Mouse (Mus musculus) hindlimb bud, embryonic 11.5 days (tissue): Measurements from ENCODE around the gene Gtf2i.
A peak's percentile ranks its signal among the peaks of the same experiment; 100 is the strongest.
"Not testable (repeated sequence)": the region's sequence is repeated elsewhere in the genome, so short reads cannot be mapped to it uniquely, and the experiment has no call there.

ENCODE experiments used
- DNase-seq: peaks from one replicate; pipeline ENCODE4 v3.0.0-alpha.2; 2012; ENCODE audit warnings: low read depth, low spot score; ENCODE audit errors: extremely low spot score

Gene Gtf2i

GRCm38 (mm10) chr5:134314688-134315622 lies at the start of gene Gtf2i:
Gtf2i (minus strand) TSS chr5:134314760.
- peak; percentile 91 for DNase-seq

GRCm38 (mm10) chr5:134359101-134359500 lies 44.5 kb upstream of the Gtf2i start:
- DNase-seq: no peak

- not testable (repeated sequence) for DNase-seq
These were observed 40.8 kb upstream of the Gtf2i start for GRCm38 (mm10) chr5:134355372-134355771.

GRCm38 (mm10) chr5:134353117-134353516 lies 38.6 kb upstream of the Gtf2i start:
- DNase-seq: no peak

GRCm38 (mm10) chr5:134352527-134353001 lies 38.0 kb upstream of the Gtf2i start:
- DNase-seq: no peak

- no peak for DNase-seq
These were observed 36.1 kb upstream of the Gtf2i start for GRCm38 (mm10) chr5:134350660-134351059.

- no peak for DNase-seq
These were observed 32.5 kb upstream of the Gtf2i start for GRCm38 (mm10) chr5:134347066-134347465.

- no peak for DNase-seq
These were observed 30.9 kb upstream of the Gtf2i start for GRCm38 (mm10) chr5:134345449-134345848.

GRCm38 (mm10) chr5:134344076-134344475 lies 29.5 kb upstream of the Gtf2i start:
- no peak for DNase-seq

GRCm38 (mm10) chr5:134343530-134343929 lies 29.0 kb upstream of the Gtf2i start:
- DNase-seq: not testable (repeated sequence)

GRCm38 (mm10) chr5:134342503-134343205 lies 28.1 kb upstream of the Gtf2i start:
- DNase-seq: no peak

GRCm38 (mm10) chr5:134341721-134342120 lies 27.2 kb upstream of the Gtf2i start:
- DNase-seq: no peak

- no peak for DNase-seq
These were observed 26.8 kb upstream of the Gtf2i start for GRCm38 (mm10) chr5:134341321-134341720.

- DNase-seq: no peak
These were observed 25.6 kb upstream of the Gtf2i start for GRCm38 (mm10) chr5:134340101-134340522.

- not testable (repeated sequence) for DNase-seq
These were observed 22.5 kb upstream of the Gtf2i start for GRCm38 (mm10) chr5:134337012-134337411.

GRCm38 (mm10) chr5:134332743-134333142 lies 18.2 kb upstream of the Gtf2i start:
- no peak for DNase-seq

GRCm38 (mm10) chr5:134330082-134330481 lies 15.5 kb upstream of the Gtf2i start:
- DNase-seq: no peak

GRCm38 (mm10) chr5:134329311-134329710 lies 14.8 kb upstream of the Gtf2i start:
- DNase-seq: no peak

GRCm38 (mm10) chr5:134328482-134329001 lies 14.0 kb upstream of the Gtf2i start:
- no peak for DNase-seq

GRCm38 (mm10) chr5:134325856-134326566 lies 11.5 kb upstream of the Gtf2i start:
- DNase-seq: no peak

- no peak for DNase-seq
These were observed 9.3 kb upstream of the Gtf2i start for GRCm38 (mm10) chr5:134323869-134324268.
